Mouse (Mus musculus) brain, embryonic 14.5 days (tissue): Measurements from ENCODE around the gene Ppp2r1b.

Source experiments
- CTCF ChIP-seq: fragments of 200-500 bp; IDR thresholded peaks from 2 replicates; pipeline ENCODE4 v1.5.1; 2012; ENCODE audit warnings: inconsistent platforms, mild to moderate bottlenecking, moderate library complexity, borderline replicate concordance; ENCODE audit not compliant: insufficient read depth, insufficient read length; ENCODE audit errors: extremely low read depth
- POLR2A ChIP-seq: fragments of 200-500 bp; IDR thresholded peaks from 2 replicates; pipeline ENCODE4 v1.6.1; 2012; ENCODE audit warnings: mild to moderate bottlenecking, inconsistent platforms, borderline replicate concordance; ENCODE audit not compliant: poor library complexity, insufficient read depth, insufficient read length, severe bottlenecking; ENCODE audit errors: extremely low read depth

GRCm38 (mm10) chr9:50893665-50894064, 48.6 kb downstream of the Ppp2r1b start:
- no peak for TF ChIP-seq POLR2A
- TF ChIP-seq CTCF, result no peak
